Mouse (Mus musculus) liver, postnatal 0 days (tissue): Measurements from ENCODE around the gene Csrnp1. TPM values are rescaled to one million over a fixed set of nuclear protein-coding genes. Genes with fewer than 3 reads are reported as not detected.

Source experiments
- ATAC-seq: fragments of 200-750 bp; cut with Nextera tagmentation; 2 replicates; pipeline ENCODE4 v1.8.0; 2017; ENCODE audit warnings: mild to moderate bottlenecking, moderate library complexity
- DNase-seq: peaks from one replicate; pipeline ENCODE4 v3.0.0-alpha.2; 2016
- H3K27ac ChIP-seq: fragments of 300-500 bp; sonication (generic); 2 replicates; pipeline ENCODE4 v1.5.1; 2014; ENCODE audit warnings: antibody characterized with exemption, moderate library complexity, mild to moderate bottlenecking, low read depth
- H3K27me3 ChIP-seq: fragments of 300-500 bp; sonication (generic); 2 replicates; pipeline ENCODE4 v1.6.1; 2014; ENCODE audit warnings: low read length, control low read depth, mixed read lengths; ENCODE audit not compliant: insufficient read depth
- H3K36me3 ChIP-seq: fragments of 300-500 bp; sonication (generic); replicated peaks from 2 replicates; pipeline ENCODE4 v1.6.1; 2014; ENCODE audit warnings: mild to moderate bottlenecking, control low read depth, low read length, moderate library complexity, mixed read lengths; ENCODE audit not compliant: insufficient read depth
- H3K4me1 ChIP-seq: fragments of 300-500 bp; sonication (generic); 2 replicates; pipeline ENCODE4 v1.6.1; 2014; ENCODE audit warnings: antibody characterized with exemption, mild to moderate bottlenecking, control low read depth; ENCODE audit not compliant: insufficient read depth
- H3K4me2 ChIP-seq: fragments of 300-500 bp; sonication (generic); 2 replicates; pipeline ENCODE4 v1.6.1; 2014; ENCODE audit warnings: low read depth, mild to moderate bottlenecking, low read length, moderate library complexity, mixed read lengths
- H3K4me3 ChIP-seq: fragments of 300-500 bp; sonication (generic); 2 replicates; pipeline ENCODE4 v1.5.1; 2014; ENCODE audit warnings: low read depth, low read length
- H3K9ac ChIP-seq: fragments of 300-500 bp; sonication (generic); replicated peaks from 2 replicates; pipeline ENCODE4 v1.6.1; 2014; ENCODE audit warnings: mild to moderate bottlenecking, moderate library complexity
- H3K9me3 ChIP-seq: fragments of 300-500 bp; sonication (generic); 2 replicates; pipeline ENCODE4 v1.6.1; 2016; ENCODE audit warnings: mild to moderate bottlenecking, control low read depth, low read length, mixed read lengths
- CTCF ChIP-seq: sonication (generic); IDR thresholded peaks from 2 replicates; pipeline ENCODE4 v1.5.1; 2016; ENCODE audit warnings: antibody characterized with exemption, low read depth
- EP300 ChIP-seq: IDR thresholded peaks from 2 replicates; pipeline ENCODE4 v1.6.1; 2016; ENCODE audit warnings: antibody characterized with exemption, low read depth, mild to moderate bottlenecking
- WGBS: fragments of 180-500 bp; shearing (Covaris S2); extraction: QIAGEN DNeasy Blood & Tissue Kit; methylation state at CpG from one replicate; pipeline ENCODE4 v1.1.7; 2014; ENCODE audit not compliant: insufficient replicate concordance; 5-methylcytosine and 5-hydroxymethylcytosine counted together
- polyA plus RNA-seq: library from polyadenylated mRNA; unstranded; fragments of >200 nt; fragmentation: Nextera tagmentation; extraction: Ambion mirVana; gene quantifications from 2 replicates; pipeline ENCODE4 v1.2.1, GENCODE M21; 2015

Csrnp1 gene
- polyA plus RNA-seq, 1 experiment from 2014 or later, result 3.4 TPM

GRCm38 (mm10) chr9:119999636-120000035 is 15.2 kb upstream of the Csrnp1 start:
- Histone ChIP-seq H3K4me1 (peaks cover 40% of the 10 kb centered on the region), H3K36me3 (no peaks in the 10 kb centered on the region), H3K27me3 (no peaks in the 10 kb centered on the region), H3K9ac (no peak overlapping the region; the same call in 1 of the 2 replicates), H3K27ac (peak overlapping the region; percentile 89), H3K4me3 (no peak overlapping the region), H3K4me2 (peak overlapping the region; percentile 38; the same call in 1 of the 2 replicates), H3K9me3 (no peaks in the 10 kb centered on the region)
- ATAC-seq, result no peak
- TF ChIP-seq CTCF, result no peak
- TF ChIP-seq EP300, result no peak
- no peak for DNase-seq
- 69% methylated on average over 6 of the region's 6 CpGs for WGBS

DNA sequence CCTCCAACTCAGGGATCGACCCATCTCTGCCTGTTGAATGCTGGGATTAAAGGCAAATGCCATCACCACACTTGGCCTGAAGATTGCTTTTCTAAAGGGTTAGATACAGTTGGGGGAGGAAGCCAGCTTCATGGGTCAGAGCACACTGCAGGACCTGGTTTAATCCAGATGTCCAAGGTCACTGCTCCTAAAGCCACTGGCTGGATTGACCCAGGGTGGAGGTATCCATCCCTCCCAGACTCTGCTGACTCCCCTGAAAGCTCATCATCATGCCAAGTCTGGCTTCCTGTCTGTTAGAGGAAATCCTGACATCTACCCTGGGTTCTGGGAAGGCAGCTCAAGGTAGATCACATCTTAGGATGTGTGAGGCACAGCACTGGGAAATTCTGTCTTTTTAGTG is 14.3 kb upstream of the Csrnp1 start:
- WGBS, result 79% methylated on average over 1 of the region's 1 CpGs

DNA sequence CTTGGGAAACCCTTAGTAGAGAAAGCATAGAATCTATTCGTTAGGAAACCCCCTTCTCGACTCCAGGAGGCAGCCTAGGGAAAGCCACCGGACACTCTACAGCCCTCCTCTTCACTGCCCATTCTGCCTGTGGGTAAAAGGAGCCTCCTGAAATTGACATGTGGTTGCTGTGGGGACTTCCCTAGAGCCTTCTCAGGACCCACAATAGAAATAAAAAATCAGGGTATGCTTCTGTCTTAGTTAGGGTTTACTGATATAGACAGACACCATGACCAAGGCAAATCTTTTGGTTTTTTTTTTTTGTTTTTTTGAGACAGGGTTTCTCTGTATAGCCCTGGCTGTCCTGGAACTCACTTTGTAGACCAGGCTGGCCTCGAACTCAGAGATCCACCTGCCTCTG is 11.6 kb upstream of the Csrnp1 start:
- H3K4me3 ChIP-seq, result no peak overlapping the region
- no peak overlapping the region for H3K27ac ChIP-seq
- H3K9me3 ChIP-seq, result no peaks in the 10 kb centered on the region
- H3K4me1 ChIP-seq, result peaks cover 22% of the 10 kb centered on the region
- DNase-seq (no peak), ATAC-seq (no peak)
- H3K27me3 ChIP-seq, result no peaks in the 10 kb centered on the region
- no peak overlapping the region for H3K4me2 ChIP-seq
- no peak for TF ChIP-seq CTCF
- no peaks in the 10 kb centered on the region for H3K36me3 ChIP-seq
- H3K9ac ChIP-seq, result no peak overlapping the region
- 54% methylated on average over 4 of the region's 4 CpGs for WGBS

More for the DNA sequence above, 14.3 kb upstream of the Csrnp1 start:
- Histone ChIP-seq H3K4me1 (peaks cover 40% of the 10 kb centered on the region), H3K4me2 (no peak overlapping the region), H3K36me3 (no peaks in the 10 kb centered on the region), H3K4me3 (no peak overlapping the region), H3K27me3 (no peaks in the 10 kb centered on the region), H3K9me3 (no peaks in the 10 kb centered on the region), H3K27ac (no peak overlapping the region), H3K9ac (no peak overlapping the region)
- ATAC-seq (no peak), DNase-seq (no peak)
- TF ChIP-seq CTCF (no peak), EP300 (no peak)

GRCm38 (mm10) chr9:119994207-119994606 is 9.7 kb upstream of the Csrnp1 start:
- H3K4me3 ChIP-seq, result no peak overlapping the region
- TF ChIP-seq CTCF (no peak), EP300 (no peak)
- no peak overlapping the region for H3K4me2 ChIP-seq
- H3K27me3 ChIP-seq, result no peaks in the 10 kb centered on the region
- DNase-seq (no peak), ATAC-seq (no peak)
- 40% methylated on average over 7 of the region's 7 CpGs for WGBS
- H3K9me3 ChIP-seq, result no peaks in the 10 kb centered on the region
- no peaks in the 10 kb centered on the region for H3K36me3 ChIP-seq
- H3K27ac ChIP-seq, result no peak overlapping the region
- no peak overlapping the region for H3K9ac ChIP-seq
- peaks cover 5% of the 10 kb centered on the region for H3K4me1 ChIP-seq

GRCm38 (mm10) chr9:119993092-119993844 is 8.8 kb upstream of the Csrnp1 start:
- WGBS, result 41% methylated on average over 10 of the region's 10 CpGs
- H3K9ac ChIP-seq, result no peak overlapping the region
- no peaks in the 10 kb centered on the region for H3K4me1 ChIP-seq
- H3K4me2 ChIP-seq, result no peak overlapping the region
- no peak overlapping the region for H3K4me3 ChIP-seq
- no peak overlapping the region for H3K27ac ChIP-seq
- H3K36me3 ChIP-seq, result no peaks in the 10 kb centered on the region
- DNase-seq (no peak), ATAC-seq (0 out of 2 replicates have a peak, but pooled peaks have one; percentile 40)
- no peaks in the 10 kb centered on the region for H3K9me3 ChIP-seq
- TF ChIP-seq EP300 (no peak), CTCF (no peak)
- no peaks in the 10 kb centered on the region for H3K27me3 ChIP-seq

DNA sequence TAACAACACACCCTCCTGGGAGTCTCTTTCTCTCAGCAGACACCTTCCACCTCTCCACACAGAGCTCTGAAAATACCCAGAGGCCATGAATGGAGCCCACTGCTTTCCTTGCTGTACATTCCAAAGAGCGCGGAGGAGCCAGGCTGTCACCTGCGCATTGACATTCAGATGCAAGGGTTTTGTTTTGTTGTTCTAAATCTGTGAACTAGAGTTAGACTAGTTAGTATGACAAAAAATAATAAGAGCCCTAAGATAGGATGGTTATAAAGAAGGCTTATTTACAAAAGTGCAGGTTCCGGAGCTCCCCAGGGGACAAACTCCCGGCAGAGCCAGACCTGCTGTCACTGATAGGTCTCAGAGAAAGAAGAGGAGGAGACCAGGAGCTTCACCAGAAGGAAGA is 6.9 kb upstream of the Csrnp1 start:
- TF ChIP-seq CTCF, result no peak
- TF ChIP-seq EP300, result no peak
- no peaks in the 10 kb centered on the region for H3K4me1 ChIP-seq
- H3K4me3 ChIP-seq, result no peak overlapping the region
- H3K27ac ChIP-seq, result no peak overlapping the region
- H3K27me3 ChIP-seq, result no peaks in the 10 kb centered on the region
- DNase-seq (no peak), ATAC-seq (no peak)
- H3K4me2 ChIP-seq, result no peak overlapping the region
- H3K9ac ChIP-seq, result no peak overlapping the region
- no peaks in the 10 kb centered on the region for H3K36me3 ChIP-seq
- H3K9me3 ChIP-seq, result no peaks in the 10 kb centered on the region
- WGBS, result 59% methylated on average over 5 of the region's 5 CpGs
